Mouse (Mus musculus) megakaryocyte, embryonic 14.5 days (primary cell): ENCODE results near the gene Fam186b.

ENCODE experiments used
- FLI1 ChIP-seq: IDR thresholded peaks from 2 replicates; pipeline ENCODE4 v1.6.1; 2012; ENCODE audit warnings: low read length, inconsistent platforms, mixed read lengths
- GATA1 ChIP-seq: IDR thresholded peaks from 3 replicates; pipeline ENCODE4 v1.6.1; 2012; ENCODE audit warnings: mixed read lengths, low read length, inconsistent platforms, borderline replicate concordance

- TF ChIP-seq GATA1 (no peak), FLI1 (no peak)
Measured at GRCm38 (mm10) chr15:99248972-99249371, 46.7 kb downstream of the Fam186b start.
